Mouse (Mus musculus) cortical plate, adult 2 months (tissue): ENCODE measurements at regions not wholly inside any gene's neighbourhood (a gene's known extent, or its start where the extent isn't known, plus 50 kb on each side); places are given as distances from the start of the nearest gene placed in this dataset.

Source experiments
- CTCF ChIP-seq: fragments of 200-500 bp; IDR thresholded peaks from 2 replicates; pipeline ENCODE4 v1.5.1; 2011; ENCODE audit warnings: mild to moderate bottlenecking, control low read depth, low read length; ENCODE audit not compliant: insufficient read depth; ENCODE audit errors: extremely low read depth
- POLR2A ChIP-seq: fragments of 200-500 bp; IDR thresholded peaks from 2 replicates; pipeline ENCODE4 v1.6.1; 2011; ENCODE audit warnings: mild to moderate bottlenecking, low read length, control low read depth; ENCODE audit not compliant: insufficient read depth; ENCODE audit errors: extremely low read depth

GRCm38 (mm10) chr14:102911582-102911981 lies 70.9 kb downstream of the Kctd12 start:
- no peak for TF ChIP-seq POLR2A
- TF ChIP-seq CTCF = no peak
